Mouse (Mus musculus): ENCODE measurements around the gene Smurf2.
"Not testable (repeated sequence)": the region's sequence is repeated elsewhere in the genome, so short reads cannot be mapped to it uniquely, and the experiment has no call there.

Smurf2 gene

GRCm38 (mm10) chr11:106812410-106813136, 107.9 kb downstream of the Smurf2 start:
- in situ Hi-C loops (cut with MboI) = no loop called here

DNA sequence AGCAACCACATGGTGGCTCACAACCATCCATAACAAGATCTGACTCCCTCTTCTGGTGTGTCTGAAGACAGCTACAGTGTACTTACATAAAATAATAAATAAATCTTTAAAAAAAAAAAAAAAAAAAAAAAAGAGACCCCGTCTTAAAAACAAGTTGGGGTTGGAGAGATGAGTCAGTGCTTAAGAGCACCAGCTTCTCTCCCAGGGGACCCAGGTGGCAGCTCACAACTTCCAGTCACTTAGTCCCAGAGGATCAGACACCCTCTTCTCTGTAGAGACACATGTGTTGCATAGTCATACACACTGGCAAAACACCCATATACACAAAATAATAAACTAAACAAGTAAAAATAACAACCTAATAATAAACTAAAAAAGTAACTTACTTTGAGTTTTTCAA, 113.1 kb downstream of the Smurf2 start:
- in situ Hi-C loops (cut with MboI) = not testable (repeated sequence)

DNA sequence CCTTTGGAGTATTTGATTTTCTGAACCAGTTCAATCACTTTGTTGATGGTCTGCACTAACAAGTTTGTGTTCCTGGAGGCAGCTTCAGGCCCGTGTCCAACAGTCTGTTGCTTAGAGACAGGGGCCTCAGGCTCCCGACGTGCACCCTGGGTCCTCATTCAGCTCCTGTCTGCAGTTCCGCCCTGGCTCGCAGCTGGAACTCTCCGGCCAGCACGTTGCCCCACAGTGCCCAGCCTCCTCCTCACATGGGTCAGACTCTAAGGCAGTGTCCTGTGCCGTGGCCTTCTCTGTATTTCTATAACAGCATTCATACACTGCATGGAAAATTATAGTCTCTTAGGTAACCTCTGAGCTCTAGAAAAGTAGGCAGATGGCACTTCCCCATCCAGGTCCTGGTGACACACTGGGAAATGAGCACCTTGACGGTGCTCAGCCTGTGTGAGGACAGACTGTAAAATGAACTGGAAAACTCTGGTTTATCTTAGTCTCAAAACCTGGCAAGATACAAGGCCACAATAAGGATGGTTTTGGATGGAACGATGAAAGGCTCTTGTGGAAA, 118.4 kb downstream of the Smurf2 start:
- in situ Hi-C loops (cut with MboI) = no loop called here

DNA sequence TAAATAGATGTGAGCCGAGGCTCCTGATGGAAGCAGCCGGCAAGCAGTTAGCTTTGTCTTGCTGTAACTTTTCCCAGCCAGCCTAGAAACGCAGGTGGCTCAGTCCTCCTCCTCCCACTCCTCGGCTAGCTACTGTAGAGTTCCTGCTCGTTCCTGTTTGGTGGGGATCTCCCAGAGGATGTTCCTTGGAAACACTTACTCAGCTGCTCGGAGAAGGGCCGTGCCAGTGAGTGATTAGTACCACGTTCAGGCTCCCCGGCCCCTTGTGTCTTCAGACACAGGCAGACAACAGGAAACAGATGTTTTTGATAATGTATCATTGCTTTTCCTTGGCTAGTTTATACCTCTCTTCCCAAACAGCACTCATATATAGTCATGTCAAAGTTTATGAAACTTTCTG, 124.8 kb downstream of the Smurf2 start:
- in situ Hi-C loops (cut with MboI) = no loop called here

DNA sequence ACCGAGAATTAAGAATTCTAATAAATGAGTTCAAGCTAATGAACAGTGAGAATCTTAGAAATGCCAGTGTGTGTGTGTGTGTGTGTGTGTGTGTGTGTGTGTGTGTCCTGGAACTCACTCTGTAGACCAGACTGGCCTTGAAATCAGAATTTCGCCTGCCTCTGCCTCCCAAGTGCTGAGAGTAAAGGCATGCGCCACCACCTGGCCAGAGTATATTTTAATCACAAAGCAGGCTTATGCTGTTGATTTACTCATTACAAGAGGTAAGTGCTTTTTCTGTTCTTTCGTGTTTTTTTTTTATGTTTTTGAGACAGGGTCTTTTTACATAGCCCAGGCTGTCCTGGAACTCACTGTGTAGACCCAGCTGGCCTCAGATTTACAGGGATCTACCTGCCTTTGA, 126.7 kb downstream of the Smurf2 start:
- in situ Hi-C loops (cut with MboI) = no loop called here

DNA sequence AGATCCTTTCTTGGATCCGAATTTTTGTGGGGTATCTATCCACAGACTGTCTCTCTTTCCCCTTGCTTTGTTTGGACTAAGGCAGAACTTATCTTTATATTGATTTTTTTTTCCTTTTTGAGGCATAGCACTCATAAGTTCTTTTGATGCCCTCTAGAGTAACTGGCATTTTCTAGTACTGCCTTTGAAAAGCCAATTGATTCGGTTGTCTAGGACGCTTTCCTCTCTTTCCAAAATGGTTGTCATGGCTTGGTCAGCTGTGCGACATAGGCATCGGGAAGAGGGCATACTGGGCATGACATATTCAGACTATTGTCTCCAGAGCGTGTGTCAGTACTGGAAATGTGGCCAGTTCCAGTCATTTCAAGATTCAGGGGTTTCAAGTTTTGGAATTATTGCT, 130.9 kb downstream of the Smurf2 start:
- in situ Hi-C loops (cut with MboI) = no loop called here

- in situ Hi-C loops (cut with MboI) = no loop called here
Observed at GRCm38 (mm10) chr11:106788775-106789459, 131.6 kb downstream of the Smurf2 start, which contains the start of the genes Ddx5 and Cep95. TSS of gene Ddx5 (minus strand) at chr11:106789185. TSS of gene Cep95 (plus strand) at chr11:106789252.

DNA sequence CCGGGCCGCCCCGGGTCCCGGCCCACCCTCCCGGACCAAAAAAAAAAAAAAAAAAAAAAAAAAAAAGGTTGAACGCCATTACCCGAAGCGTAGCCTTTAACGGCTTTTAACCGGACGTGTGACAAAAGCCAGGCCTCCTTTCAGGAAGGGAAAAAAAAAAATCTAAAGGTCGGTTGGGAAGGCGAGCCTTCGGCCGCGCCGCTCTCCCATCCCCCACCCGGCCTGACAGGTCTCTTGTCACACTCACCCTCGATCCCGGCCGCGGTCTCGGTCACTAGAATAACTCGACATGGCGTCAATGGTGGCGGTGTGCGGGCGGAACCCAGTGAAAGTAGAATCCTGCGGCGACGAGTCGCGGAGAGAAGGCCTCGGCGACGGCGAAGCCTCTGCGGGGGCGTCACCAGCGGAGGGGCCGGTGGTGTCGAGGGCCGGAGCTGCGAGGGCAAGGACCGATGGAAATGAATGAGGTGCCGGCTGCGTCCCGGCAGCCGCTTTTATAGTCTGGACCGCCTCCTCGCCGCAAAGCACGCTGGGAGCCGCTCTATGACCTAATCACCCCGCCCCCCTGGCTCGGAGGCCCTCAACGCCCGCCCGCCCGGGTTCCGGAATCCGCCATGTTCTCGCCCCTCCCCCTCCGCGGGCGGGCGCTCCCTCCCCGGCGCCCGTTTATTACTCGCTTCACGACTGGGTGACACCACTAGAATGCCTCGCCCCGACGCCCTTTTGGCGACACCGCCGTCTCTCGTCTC, 132.3 kb downstream of the Smurf2 start:
- in situ Hi-C loops (cut with MboI) = no loop called here

DNA sequence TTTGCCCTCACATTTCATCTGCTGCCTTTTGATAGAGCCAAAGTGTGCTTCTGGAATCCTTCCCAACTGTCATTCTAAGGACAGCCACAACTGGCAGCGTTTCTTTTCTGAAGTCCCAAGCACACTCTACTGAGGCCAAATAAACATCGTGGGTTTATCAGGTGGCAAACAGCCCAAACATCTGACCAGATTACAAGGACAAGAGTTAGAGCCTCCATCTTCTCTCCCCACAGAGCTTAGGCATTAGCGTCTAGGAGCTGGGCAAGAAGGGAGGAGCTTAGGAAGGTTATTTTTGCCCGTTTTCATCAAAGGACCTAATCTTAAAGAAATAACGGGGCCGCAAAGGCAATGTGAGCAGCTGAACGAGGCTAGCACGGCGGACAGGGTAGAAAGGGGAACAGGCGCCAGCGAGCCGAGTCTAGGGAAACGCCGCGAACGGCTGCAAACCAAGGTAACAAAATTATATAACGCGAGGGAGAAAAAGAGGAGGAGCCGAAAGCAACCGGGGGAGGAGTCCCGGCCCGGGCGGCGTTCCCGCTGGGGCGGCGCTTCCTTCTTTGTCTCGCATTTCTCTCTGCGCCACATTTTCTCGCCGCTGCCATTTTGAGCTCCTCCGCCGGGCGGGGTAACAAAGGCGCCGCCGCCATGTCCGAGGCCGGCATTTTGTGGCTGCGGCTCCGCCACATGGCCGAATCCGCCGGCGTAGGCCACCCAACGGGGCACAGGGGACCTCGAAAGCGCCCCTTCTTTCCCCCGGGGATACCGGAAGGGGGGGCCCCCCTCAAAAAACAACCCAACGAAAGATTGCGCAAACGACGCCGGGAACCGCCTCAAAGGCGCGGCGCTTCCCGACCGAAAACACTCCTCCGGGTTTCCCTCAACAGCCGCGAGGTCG, 133.1 kb downstream of the Smurf2 start:
- in situ Hi-C loops (cut with MboI) = no loop called here

GRCm38 (mm10) chr11:106785043-106785442, 135.5 kb downstream of the Smurf2 start:
- in situ Hi-C loops (cut with MboI) = no loop called here

- in situ Hi-C loops (cut with MboI) = loop anchor here (5.0 kb wide), 1 partner anchor 37 kb away; no protein-coding TSS in a partner anchor
Observed at GRCm38 (mm10) chr11:106784476-106784875, 136.0 kb downstream of the Smurf2 start.

GRCm38 (mm10) chr11:106782841-106783764, 137.4 kb downstream of the Smurf2 start:
- in situ Hi-C loops (cut with MboI) = loop anchor here (5.0 kb wide), 1 partner anchor 36 kb away; no protein-coding TSS in a partner anchor

DNA sequence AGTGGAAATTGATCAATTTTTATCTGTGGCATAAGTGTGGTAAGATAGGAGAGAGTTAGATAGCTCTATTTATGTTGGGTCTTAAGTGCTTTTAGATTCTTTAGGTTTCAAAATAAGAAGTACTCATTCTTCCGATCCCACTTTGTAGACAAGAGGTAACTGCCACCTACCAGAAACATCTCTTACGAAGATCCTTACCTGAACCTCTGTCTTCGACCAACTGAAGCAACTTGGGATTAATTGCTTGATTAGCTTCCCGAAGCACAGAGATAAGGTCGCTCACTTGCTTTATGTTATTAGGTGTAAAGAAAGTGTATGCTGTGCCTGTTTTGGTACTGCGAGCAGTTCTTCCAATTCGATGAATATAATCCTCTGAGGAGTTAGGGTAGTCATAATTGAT, 138.2 kb downstream of the Smurf2 start:
- in situ Hi-C loops (cut with MboI) = loop anchor here (5.0 kb wide), 1 partner anchor 35 kb away; no protein-coding TSS in a partner anchor

DNA sequence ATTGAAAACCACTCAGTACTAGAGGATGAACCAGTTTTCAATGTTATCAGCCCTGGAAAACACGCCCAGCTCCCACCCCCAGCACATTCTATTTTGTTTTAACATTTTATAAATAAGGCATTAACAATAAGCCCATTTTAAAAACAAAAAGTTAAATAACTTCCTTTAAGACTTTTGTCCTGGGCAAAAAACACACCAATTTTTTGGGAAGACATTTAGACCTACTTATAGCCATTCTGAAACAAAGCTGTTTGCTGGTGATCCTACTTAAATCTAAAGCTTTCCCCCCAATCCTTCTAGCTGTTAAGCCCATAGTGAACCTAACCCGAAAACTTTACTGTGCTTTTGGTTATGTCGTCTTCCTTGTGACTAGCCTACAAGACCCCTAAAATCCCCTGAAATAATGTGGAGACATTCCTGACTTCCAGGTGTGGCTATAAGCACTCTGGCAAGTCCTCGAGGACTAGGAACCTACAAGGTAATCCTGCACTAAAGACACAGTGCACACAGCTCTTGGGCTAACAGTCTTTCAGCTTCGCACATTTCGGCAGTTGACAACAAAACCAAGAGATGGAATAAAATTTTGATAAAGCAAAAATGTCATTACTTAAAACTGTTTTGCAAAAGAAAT, 139.8 kb downstream of the Smurf2 start:
- in situ Hi-C loops (cut with MboI) = loop anchor here (5.0 kb wide), 1 partner anchor 33 kb away; no protein-coding TSS in a partner anchor

DNA sequence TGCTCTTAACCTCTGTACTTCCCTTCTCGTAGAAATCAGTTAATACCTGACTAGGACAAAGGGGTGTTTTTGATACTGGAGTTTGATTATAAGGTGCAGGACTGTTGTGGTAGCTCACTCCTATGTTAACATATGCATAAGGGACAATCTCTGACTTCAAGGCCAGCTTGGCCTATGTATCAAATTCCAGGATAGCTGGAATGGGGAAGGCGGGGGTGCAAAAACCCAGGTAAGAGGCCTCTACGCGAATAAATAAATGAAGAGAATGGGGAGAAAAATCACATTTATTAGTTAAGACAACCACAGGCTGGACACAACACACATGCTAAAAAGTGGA, 140.5 kb downstream of the Smurf2 start:
- in situ Hi-C loops (cut with MboI) = loop anchor here (5.0 kb wide), 1 partner anchor 33 kb away; no protein-coding TSS in a partner anchor

- in situ Hi-C loops (cut with MboI) = loop anchor here (5.0 kb wide), 1 partner anchor 32 kb away; no protein-coding TSS in a partner anchor
Observed at GRCm38 (mm10) chr11:106779388-106780088, 141.0 kb downstream of the Smurf2 start, which contains the start of gene Polg2. TSS of gene Polg2 (minus strand) at chr11:106779537.

DNA sequence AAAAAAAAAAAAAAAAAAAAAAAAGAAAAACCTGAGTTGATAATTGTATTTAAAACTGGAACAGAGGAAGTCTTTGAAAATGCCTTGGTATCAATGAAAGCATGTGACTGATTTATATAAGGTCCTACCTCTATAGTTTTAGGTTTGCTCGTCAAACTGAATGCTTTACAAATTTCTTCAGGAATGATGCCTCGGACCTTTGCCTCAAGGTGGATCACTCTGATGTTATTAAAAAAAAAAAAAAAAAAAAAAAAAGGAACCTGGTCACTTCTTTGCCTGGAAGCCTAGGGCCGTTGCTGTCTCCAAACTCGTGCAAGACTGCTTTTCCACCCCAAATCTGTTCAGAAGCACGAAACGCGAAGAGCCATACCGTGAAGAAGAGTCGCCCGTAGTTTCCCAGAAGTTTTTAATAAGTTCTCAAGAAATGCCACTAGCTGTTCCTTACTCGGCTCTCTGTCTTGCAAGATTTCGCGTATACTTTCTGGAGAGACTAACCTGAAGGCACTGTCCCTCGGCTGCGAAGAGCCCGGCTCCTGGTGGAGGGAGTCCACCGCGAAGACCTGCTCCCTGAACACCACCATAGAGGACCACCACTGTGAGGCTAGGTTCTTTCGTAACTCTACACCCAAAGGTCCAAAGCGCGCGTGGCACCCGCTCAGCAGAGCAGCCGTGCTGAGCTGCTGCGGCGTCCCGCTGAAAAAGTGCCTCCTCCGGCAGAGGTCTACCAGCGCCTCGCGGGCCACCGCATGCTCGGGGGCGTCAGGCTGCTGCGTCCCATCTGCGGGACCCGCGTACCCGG, 141.7 kb downstream of the Smurf2 start:
- in situ Hi-C loops (cut with MboI) = no loop called here

DNA sequence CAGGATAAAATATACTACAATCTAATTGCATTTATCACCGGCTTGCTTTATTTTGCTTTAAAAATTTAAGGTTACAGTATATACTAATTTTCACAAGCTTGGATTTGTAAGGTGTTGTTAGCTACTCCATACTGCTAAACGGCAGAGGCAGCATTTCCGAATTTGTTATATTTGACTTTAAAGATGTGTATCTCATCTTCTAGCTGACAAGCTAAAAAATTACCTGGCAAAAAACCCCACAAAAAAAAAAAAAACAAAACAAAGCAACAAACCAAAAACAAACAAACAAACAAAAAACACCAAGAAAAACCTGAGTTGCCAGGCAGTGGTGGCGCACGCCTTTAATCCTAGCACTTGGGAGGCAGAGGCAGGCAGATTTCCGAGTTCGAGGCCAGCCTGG, 142.4 kb downstream of the Smurf2 start:
- in situ Hi-C loops (cut with MboI) = no loop called here

Measured in mature B cell (primary cell).